Mouse (Mus musculus) left cerebral cortex, postnatal 4 days (tissue): ENCODE measurements at regions not wholly inside any gene's neighbourhood (a gene's known extent, or its start where the extent isn't known, plus 50 kb on each side); places are given as distances from the start of the nearest gene placed in this dataset.

Experiments
- DNase-seq: peaks from one replicate; pipeline ENCODE4 v3.0.0-alpha.2; 2022
- intact Hi-C: fragments of 180-260 bp; cut with DNase I; formaldehyde crosslinking; loops from one replicate; pipeline ENCODE4 v1.15.1; 2025

DNA sequence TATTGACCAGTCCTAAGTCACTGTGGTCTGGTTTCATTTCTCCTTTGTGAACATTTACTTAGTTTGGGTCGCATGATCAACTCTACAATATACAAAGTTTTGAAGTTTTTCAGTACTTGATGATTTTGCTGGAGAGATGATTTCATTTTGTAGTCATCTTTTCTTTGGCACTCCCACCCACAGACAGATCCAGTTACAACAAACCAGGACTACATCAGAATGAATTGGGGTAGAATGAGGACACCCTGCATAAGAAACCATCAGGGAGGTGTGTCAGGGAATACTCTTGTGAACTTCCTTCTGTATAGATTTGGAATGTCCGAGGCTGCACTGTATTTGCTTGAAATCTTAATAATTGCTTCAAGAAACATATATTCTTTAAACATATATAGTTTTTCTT lies 59.5 kb upstream of the Mmadhc start:
- no peak for DNase-seq
- intact Hi-C loops, result no loop called here

- DNase-seq, result peak; percentile 70
- intact Hi-C loops, result no loop called here
Measured at GRCm38 (mm10) chr2:50347486-50348265, 51.1 kb upstream of the Mmadhc start.
